Mouse (Mus musculus) cortical plate, adult 2 months (tissue): ENCODE data around the gene Mmel1.

Experiments
- CTCF ChIP-seq: fragments of 200-500 bp; IDR thresholded peaks from 2 replicates; pipeline ENCODE4 v1.5.1; 2011; ENCODE audit warnings: mild to moderate bottlenecking, control low read depth, low read length; ENCODE audit not compliant: insufficient read depth; ENCODE audit errors: extremely low read depth
- POLR2A ChIP-seq: fragments of 200-500 bp; IDR thresholded peaks from 2 replicates; pipeline ENCODE4 v1.6.1; 2011; ENCODE audit warnings: mild to moderate bottlenecking, low read length, control low read depth; ENCODE audit not compliant: insufficient read depth; ENCODE audit errors: extremely low read depth

GRCm38 (mm10) chr4:154852696-154853095, 16.7 kb upstream of the Mmel1 start:
- TF ChIP-seq POLR2A (no peak), CTCF (no peak)
